Mouse (Mus musculus): ENCODE data around the gene Taf12.
"Not testable (repeated sequence)": the region's sequence is repeated elsewhere in the genome, so short reads cannot be mapped to it uniquely, and the experiment has no call there.

Taf12 gene

DNA sequence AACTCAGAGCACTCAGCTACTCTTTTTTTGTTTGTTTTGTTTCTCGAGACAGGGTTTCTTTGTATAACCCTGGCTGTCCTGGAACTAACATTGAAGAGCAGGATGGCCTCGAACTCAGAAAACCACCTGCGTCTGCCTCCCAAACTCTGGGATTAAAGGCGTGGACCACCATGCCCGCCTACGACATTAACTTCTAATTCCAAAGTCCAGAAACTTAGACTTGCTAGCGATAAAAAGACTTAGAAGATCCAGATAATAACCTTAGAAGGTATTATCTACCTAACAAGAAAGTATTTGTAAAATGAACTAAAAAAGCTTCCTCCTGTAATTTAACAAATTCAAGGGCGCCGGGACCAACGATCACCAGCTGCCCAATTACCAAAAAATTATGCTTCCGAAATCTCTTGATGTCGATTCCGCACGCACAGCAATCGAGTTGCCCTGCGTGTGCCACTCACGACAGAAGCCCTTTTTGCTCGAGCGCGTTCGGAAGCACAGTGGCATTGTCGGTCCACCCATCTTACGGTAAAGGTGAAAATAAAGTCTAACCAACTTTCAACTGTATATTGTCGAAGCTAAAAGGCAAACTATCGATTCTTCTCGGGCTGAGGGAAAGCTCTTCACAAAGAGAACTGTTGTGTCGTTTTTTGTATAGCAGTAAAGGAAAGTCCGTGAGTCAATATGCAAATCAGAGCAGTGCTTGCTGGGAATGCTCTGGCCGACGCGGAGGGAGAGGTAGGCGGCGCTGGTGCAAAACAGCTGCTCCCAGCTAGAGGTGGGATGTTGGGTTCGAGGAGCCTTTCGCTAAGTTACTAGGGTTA is 4.2 kb upstream of the Taf12 start:
- DNase-seq (ENCODE audit: low read depth, low spot score), result peak; percentile 96

- DNase-seq (ENCODE audit: low read depth, low spot score), result no peak
Observed at GRCm38 (mm10) chr4:132273166-132273565, 1.0 kb upstream of the Taf12 start.

- DNase-seq (ENCODE audit: low read depth, low spot score), result no peak
Observed at GRCm38 (mm10) chr4:132275949-132276348, 1.8 kb downstream of the Taf12 start.

DNA sequence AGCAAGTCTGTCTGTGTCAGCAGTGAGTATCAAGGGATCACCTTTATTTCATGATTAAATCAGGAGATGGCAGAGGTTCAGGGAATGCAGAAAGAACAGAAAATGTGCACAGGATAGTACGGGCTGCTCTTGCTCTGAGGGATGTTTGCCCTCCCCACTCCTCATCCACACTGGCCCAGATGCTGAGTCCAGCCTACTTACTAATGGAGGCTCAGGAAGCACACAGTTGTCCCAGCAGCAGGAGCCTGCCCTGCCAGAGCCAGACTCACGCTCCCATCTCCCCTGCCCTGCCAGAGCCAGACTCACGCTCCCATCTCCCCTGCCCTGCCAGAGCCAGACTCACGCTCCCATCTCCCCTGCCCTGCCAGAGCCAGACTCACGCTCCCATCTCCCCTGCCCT is 14.7 kb downstream of the Taf12 start:
- DNase-seq (ENCODE audit: low read depth, low spot score), result not testable (repeated sequence)

GRCm38 (mm10) chr4:132291056-132291455 is 16.9 kb downstream of the Taf12 start:
- DNase-seq (ENCODE audit: low read depth, low spot score), result no peak

- DNase-seq (ENCODE audit: low read depth, low spot score), result no peak
Observed at GRCm38 (mm10) chr4:132291624-132292335, 17.6 kb downstream of the Taf12 start.

GRCm38 (mm10) chr4:132292988-132293387 is 18.8 kb downstream of the Taf12 start:
- DNase-seq (ENCODE audit: low read depth, low spot score), result no peak

DNA sequence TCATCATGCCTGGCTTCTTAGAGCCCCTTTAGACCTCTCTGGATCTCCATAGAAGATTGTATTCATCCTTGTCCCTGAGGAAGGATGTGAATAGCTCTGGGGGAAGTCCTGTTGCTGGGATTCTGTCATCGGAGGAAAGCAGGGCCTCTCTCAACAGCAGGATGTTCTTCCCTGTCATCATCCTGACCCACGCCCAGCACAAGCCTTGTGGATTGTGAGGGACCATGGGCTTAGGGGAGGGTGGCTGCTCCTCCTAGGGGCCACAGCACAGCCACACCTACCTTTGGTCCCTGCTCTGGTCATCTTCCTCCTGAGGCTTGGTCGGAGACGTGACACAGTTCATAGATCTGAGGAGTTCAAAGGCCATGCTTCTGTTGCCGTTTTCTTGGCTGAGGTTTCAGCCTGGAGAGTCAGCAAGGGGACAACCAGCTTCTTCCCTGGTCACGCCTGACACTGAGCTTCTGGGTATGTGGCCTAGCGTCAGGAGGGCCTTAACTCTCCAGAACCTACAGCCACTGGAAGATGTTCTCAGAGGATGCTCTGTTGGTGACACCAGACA is 19.6 kb downstream of the Taf12 start:
- DNase-seq (ENCODE audit: low read depth, low spot score), result no peak

DNA sequence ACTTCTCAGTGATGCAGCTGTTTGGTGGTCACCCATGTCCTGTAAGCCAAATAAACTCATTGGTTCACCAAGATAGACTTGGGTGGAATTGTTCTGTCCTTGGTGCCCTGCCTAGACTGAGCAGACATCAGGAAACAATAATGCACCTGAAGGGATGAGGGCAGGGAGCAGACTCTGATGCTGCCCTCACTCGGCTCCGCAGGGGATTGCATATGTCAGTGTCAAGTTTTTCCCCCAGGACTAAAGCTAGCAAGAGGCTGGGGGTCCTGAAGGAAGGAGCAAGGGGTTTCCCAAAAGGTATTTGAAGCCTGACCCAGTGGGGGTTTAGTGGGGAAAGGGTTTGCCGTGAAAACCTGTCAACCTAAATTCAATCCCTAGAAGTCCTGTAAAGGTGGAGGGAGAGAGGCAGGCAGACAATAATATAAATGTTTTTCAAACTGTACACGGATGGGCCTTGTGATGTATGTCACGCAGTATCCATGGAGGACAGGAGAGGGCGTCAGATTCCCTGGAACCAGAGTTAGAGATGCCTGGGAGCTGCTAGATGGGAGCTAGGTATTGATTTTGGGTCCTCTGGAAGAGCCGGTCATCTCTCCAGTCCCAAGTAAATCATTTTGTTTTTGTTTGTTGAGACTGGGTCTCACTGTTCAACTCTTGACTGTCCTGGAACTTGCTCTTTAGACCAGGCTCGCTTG is 21.7 kb downstream of the Taf12 start:
- no peak for DNase-seq (ENCODE audit: low read depth, low spot score)

GRCm38 (mm10) chr4:132299849-132300248 is 25.7 kb downstream of the Taf12 start:
- DNase-seq (ENCODE audit: low read depth, low spot score), result no peak

- DNase-seq (ENCODE audit: low read depth, low spot score), result peak; percentile 27
Observed at GRCm38 (mm10) chr4:132301486-132301885, 27.3 kb downstream of the Taf12 start.

DNA sequence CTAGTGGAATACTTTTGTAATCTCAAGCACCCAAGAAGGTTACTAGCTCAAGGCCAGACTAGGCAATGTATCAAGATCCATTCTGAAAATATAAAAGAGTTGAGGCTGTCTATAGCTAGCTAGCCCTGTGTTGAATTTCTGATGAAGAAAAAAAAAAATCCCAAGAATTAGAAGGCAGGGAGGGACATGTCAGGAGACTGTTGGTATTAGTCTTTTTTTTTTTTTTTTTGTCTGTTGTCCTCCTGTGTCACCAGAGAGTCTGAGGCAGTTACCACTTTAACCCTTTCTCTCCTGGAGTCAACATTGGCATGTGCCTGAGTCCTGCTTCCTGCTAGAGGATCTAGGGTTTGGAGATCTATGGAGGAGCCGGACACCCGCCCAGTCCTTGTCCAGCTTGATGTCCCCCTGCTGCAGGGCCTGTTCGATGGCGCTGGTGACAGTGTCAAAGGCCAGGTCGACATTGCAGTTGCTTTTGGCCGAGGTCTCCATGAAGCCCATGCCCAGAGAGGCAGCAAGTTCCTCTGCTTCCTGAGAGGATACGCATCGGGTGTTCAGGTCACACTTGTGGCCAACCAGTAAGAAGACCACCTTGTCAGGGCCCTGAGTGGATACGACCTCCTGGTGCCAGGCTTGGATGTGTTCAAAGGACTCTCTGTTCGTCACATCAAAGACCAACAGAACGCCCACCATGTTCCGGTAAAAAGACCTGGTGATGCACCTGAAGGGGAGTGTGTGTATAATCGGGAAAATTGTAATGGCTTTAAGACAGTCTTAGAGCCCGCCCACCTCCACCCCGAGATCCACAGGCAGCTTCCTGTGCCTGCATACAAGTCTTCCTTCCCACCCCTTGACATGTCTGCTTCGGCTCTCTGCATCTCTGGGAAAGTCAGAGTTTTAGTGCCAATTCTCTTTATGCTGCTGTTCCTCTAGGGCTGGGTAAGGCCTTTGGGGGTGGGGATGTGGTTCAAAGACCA is 28.1 kb downstream of the Taf12 start:
- DNase-seq (ENCODE audit: low read depth, low spot score), result no peak

- peak; percentile 28 for DNase-seq (ENCODE audit: low read depth, low spot score)
Observed at GRCm38 (mm10) chr4:132302939-132303479, 28.8 kb downstream of the Taf12 start, which contains the start of gene Rab42. Gene Rab42 (minus strand): TSS chr4:132303385.

DNA sequence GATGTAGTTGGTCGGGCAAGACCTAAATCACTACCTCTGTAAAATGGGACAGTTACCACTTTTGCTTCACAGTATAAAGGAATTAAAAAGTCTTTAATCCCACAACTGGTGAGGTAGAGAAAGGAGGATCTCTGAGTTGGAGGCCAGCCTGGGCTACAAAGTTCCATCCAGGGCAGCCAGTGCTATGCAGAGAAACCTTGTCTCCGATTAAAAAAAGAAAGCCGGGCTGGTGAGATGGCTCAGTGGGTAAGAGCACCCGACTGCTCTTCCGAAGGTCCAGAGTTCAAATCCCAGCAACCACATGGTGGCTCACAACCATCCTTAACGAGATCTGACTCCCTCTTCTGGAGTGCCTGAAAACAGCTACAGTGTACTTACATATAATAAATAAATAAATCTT is 29.3 kb downstream of the Taf12 start:
- not testable (repeated sequence) for DNase-seq (ENCODE audit: low read depth, low spot score)

GRCm38 (mm10) chr4:132305276-132305675 is 31.1 kb downstream of the Taf12 start:
- no peak for DNase-seq (ENCODE audit: low read depth, low spot score)

- no peak for DNase-seq (ENCODE audit: low read depth, low spot score)
Observed at GRCm38 (mm10) chr4:132306004-132306403, 31.8 kb downstream of the Taf12 start.

DNA sequence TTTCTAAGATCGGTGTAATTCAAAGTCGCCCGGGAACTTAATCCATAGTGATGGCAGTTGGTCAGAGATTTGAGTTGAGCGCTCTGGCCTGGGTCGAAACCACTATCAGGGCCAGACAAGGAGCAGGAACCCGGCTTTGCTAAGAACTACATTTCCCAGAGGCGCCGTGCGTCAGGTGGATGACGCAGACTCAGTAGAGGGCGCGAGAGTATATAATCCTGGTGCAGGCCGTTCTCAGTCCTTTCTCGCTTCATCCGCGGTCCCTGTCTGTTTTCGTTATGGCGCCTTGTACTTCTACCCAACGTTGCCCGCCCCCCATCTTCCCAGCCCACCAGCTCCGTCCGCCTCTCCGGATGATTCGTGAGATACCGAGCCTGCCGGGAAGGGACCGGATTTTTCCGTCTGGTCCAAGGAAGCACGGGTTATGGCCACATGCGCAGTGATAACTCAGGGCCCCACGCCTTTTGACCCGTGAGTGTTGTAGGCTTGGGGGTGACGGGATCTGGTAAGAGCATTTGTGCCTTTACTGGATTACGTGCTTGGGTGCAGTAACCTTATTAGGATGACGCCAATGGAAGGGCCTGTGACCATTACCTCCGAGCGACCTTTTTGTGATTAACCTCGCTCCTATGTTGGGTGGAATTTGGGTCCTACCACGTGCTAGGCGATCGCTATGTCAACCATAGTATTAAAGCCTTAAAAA is 34.4 kb downstream of the Taf12 start:
- DNase-seq (ENCODE audit: low read depth, low spot score), result peak; percentile 96

GRCm38 (mm10) chr4:132309140-132309848 is 35.1 kb downstream of the Taf12 start:
- no peak for DNase-seq (ENCODE audit: low read depth, low spot score)

GRCm38 (mm10) chr4:132309849-132310472 is 35.8 kb downstream of the Taf12 start:
- DNase-seq (ENCODE audit: low read depth, low spot score), result peak; percentile 58

All from skeletal muscle tissue, adult 2 months (tissue).